Mouse (Mus musculus): ENCODE measurements around the gene Asns.

The Asns gene

GRCm38 (mm10) chr6:7692884-7693585 lies at the start of gene Asns:
Gene Asns (minus strand): TSS chr6:7693254.
- peak; percentile 76 for DNase-seq (ENCODE audit: low spot score)

- DNase-seq (ENCODE audit: low spot score) = no peak
Measured at GRCm38 (mm10) chr6:7741721-7742120, 48.7 kb upstream of the Asns start.

- DNase-seq (ENCODE audit: low spot score) = no peak
Measured at GRCm38 (mm10) chr6:7737842-7738241, 44.8 kb upstream of the Asns start.

GRCm38 (mm10) chr6:7732754-7733708 lies 40.0 kb upstream of the Asns start:
- DNase-seq (ENCODE audit: low spot score) = peak; percentile 69

- no peak for DNase-seq (ENCODE audit: low spot score)
Measured at GRCm38 (mm10) chr6:7732097-7732496, 39.0 kb upstream of the Asns start.

- no peak for DNase-seq (ENCODE audit: low spot score)
Measured at GRCm38 (mm10) chr6:7729128-7729527, 36.1 kb upstream of the Asns start.

- DNase-seq (ENCODE audit: low spot score) = no peak
Measured at GRCm38 (mm10) chr6:7728241-7728640, 35.2 kb upstream of the Asns start.

GRCm38 (mm10) chr6:7716236-7716635 lies 23.2 kb upstream of the Asns start:
- DNase-seq (ENCODE audit: low spot score) = no peak

- DNase-seq (ENCODE audit: low spot score) = no peak
Measured at GRCm38 (mm10) chr6:7714230-7714629, 21.2 kb upstream of the Asns start.

GRCm38 (mm10) chr6:7711837-7712330 lies 18.8 kb upstream of the Asns start:
- no peak for DNase-seq (ENCODE audit: low spot score)

- no peak for DNase-seq (ENCODE audit: low spot score)
Measured at GRCm38 (mm10) chr6:7708246-7708645, 15.2 kb upstream of the Asns start.

- no peak for DNase-seq (ENCODE audit: low spot score)
Measured at GRCm38 (mm10) chr6:7706796-7707195, 13.7 kb upstream of the Asns start.

GRCm38 (mm10) chr6:7697999-7698699 lies 5.1 kb upstream of the Asns start:
- DNase-seq (ENCODE audit: low spot score) = no peak

GRCm38 (mm10) chr6:7697077-7697643 lies 4.1 kb upstream of the Asns start:
- DNase-seq (ENCODE audit: low spot score) = no peak

- DNase-seq (ENCODE audit: low spot score) = no peak
Measured at GRCm38 (mm10) chr6:7696641-7697040, 3.6 kb upstream of the Asns start.

- no peak for DNase-seq (ENCODE audit: low spot score)
Measured at GRCm38 (mm10) chr6:7695901-7696300, 2.8 kb upstream of the Asns start.

- DNase-seq (ENCODE audit: low spot score) = no peak
Measured at GRCm38 (mm10) chr6:7693666-7694065, 612 bp upstream of the Asns start.

GRCm38 (mm10) chr6:7692451-7692850 lies 603 bp downstream of the Asns start:
- DNase-seq (ENCODE audit: low spot score) = no peak

- no peak for DNase-seq (ENCODE audit: low spot score)
Measured at GRCm38 (mm10) chr6:7692037-7692436, 1.0 kb downstream of the Asns start.

- no peak for DNase-seq (ENCODE audit: low spot score)
Measured at GRCm38 (mm10) chr6:7690456-7690855, 2.6 kb downstream of the Asns start.

- DNase-seq (ENCODE audit: low spot score) = no peak
Measured at GRCm38 (mm10) chr6:7689180-7689579, 3.9 kb downstream of the Asns start.

GRCm38 (mm10) chr6:7686047-7686446 lies 7.0 kb downstream of the Asns start:
- DNase-seq (ENCODE audit: low spot score) = no peak

Data from spleen, adult 12 weeks (tissue).